Mouse (Mus musculus) CH12.LX (cell line): ENCODE results near the gene Tgfbi.

ENCODE experiments used
- CTCF ChIP-seq, 2 experiments: IDR thresholded peaks in 1 of 2; conservative IDR thresholded peaks in 1 of 2; 2 replicates each; pipeline ENCODE4 v1.5.1; 2011 to 2012; ENCODE audit warnings: low read depth in 2 of 2, low read length in 2 of 2, improper control_type of control experiment in 1 of 2, inconsistent platforms in 1 of 2, mild to moderate bottlenecking in 1 of 2, moderate library complexity in 1 of 2
- ELF1 ChIP-seq: IDR thresholded peaks from 2 replicates; pipeline ENCODE4 v1.6.1; 2014; ENCODE audit warnings: low read depth, mild to moderate bottlenecking, inconsistent platforms, low read length, improper control_type of control experiment
- EP300 ChIP-seq: IDR thresholded peaks from 2 replicates; pipeline ENCODE4 v1.6.1; 2011; ENCODE audit warnings: low read length, improper control_type of control experiment
- HCFC1 ChIP-seq: IDR thresholded peaks from 2 replicates; pipeline ENCODE4 v1.6.1; 2012; ENCODE audit warnings: low read depth, mild to moderate bottlenecking, inconsistent platforms, low read length, improper control_type of control experiment
- IRF4 ChIP-seq: IDR thresholded peaks from 2 replicates; pipeline ENCODE4 v1.6.1; 2014; ENCODE audit warnings: low read depth, mild to moderate bottlenecking, inconsistent platforms, low read length, improper control_type of control experiment
- PAX5 ChIP-seq: IDR thresholded peaks from 2 replicates; pipeline ENCODE4 v1.6.1; 2012; ENCODE audit warnings: low read length, inconsistent platforms, mixed read lengths
- POLR2A ChIP-seq: IDR thresholded peaks from 2 replicates; pipeline ENCODE4 v1.6.1; 2011; ENCODE audit warnings: low read depth, mild to moderate bottlenecking, improper control_type of control experiment, low read length
- RAD21 ChIP-seq: IDR thresholded peaks from 2 replicates; pipeline ENCODE4 v1.6.1; 2011; ENCODE audit warnings: low read depth, mild to moderate bottlenecking, low read length, improper control_type of control experiment, moderate library complexity
- TBP ChIP-seq: conservative IDR thresholded peaks from 2 replicates; pipeline ENCODE4 v1.6.1; 2011; ENCODE audit warnings: low read depth, low read length, improper control_type of control experiment

DNA sequence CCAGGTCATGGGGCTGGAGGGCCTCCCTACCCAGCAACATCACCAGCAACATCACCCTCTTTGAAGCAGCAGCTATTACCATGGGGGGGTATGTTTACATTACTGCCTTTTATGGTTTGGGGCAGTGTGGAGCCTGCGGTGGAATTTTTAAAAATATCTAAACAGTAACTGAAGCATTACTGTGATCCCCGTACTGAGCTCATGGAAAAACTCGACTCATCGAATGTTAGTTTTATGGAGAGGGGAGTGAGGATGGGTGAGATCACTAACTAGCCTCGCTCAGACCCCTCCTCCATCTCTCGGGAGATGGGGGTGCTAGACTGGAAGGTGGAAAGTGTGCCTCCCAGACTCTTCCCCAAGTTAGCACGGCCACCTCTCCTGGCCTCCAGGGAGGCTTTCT, 2.1 kb upstream of the Tgfbi start:
- TF ChIP-seq IRF4 = no peak
- TF ChIP-seq TBP = no peak
- no peak for TF ChIP-seq PAX5
- TF ChIP-seq ELF1 = no peak
- no peak for TF ChIP-seq POLR2A
- TF ChIP-seq EP300 = no peak
- no peak for TF ChIP-seq CTCF (conservative IDR thresholded peaks at IDR 0.05 in 1 of 2, IDR thresholded peaks at IDR 0.05 in 1 of 2; ENCODE audit: low read depth in 2 of 2, low read length in 2 of 2)
- TF ChIP-seq RAD21 = no peak
- no peak for TF ChIP-seq HCFC1
